Mouse (Mus musculus) urinary bladder, postnatal 25 days (tissue): Measurements from ENCODE around the gene Sgip1.

ENCODE experiments used
- DNase-seq: peaks from one replicate; pipeline ENCODE4 v3.0.0; 2022; ENCODE audit warnings: low spot score

Gene Sgip1

GRCm38 (mm10) chr4:102840956-102841729 is 100.0 kb downstream of the Sgip1 start:
- no peak for DNase-seq

DNA sequence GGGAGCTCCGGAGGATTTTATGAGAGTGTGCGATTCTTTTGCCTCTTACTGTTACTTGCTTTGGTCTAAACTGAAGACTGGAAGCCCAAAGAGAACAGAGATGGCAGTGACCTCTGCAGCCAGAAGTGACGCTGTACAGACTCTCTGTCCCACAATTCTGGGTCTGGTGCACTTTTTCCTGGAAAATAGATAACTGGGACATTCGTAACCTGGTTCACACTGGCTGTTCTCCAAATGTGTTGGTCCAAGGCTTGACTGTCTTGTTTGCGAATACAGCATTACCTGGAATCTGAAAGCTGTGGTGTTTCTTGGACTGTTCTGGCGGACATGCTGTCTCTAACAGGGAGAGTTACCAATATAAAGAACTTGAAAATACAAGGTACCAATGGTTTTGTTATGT is 109.4 kb downstream of the Sgip1 start:
- no peak for DNase-seq

DNA sequence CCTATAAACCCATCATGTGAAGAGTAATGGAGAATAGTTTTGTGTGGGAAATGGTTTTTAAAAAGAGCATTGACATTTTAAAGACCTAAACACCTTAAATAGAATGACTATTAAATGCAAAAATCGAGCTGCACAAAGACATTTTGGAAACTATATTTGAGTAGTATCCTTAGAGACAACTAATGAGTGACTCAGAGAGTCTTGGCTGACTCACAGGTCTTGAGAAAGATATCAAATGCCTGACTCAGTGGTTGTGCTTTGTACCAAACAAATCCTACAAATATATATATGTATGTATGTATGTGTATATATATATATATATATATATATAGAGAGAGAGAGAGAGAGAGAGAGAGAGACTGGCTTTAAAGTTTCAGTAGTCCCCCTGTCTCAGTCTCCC is 110.1 kb downstream of the Sgip1 start:
- no peak for DNase-seq

GRCm38 (mm10) chr4:102852290-102852689 is 111.2 kb downstream of the Sgip1 start:
- DNase-seq, result no peak

GRCm38 (mm10) chr4:102852808-102853207 is 111.7 kb downstream of the Sgip1 start:
- no peak for DNase-seq

DNA sequence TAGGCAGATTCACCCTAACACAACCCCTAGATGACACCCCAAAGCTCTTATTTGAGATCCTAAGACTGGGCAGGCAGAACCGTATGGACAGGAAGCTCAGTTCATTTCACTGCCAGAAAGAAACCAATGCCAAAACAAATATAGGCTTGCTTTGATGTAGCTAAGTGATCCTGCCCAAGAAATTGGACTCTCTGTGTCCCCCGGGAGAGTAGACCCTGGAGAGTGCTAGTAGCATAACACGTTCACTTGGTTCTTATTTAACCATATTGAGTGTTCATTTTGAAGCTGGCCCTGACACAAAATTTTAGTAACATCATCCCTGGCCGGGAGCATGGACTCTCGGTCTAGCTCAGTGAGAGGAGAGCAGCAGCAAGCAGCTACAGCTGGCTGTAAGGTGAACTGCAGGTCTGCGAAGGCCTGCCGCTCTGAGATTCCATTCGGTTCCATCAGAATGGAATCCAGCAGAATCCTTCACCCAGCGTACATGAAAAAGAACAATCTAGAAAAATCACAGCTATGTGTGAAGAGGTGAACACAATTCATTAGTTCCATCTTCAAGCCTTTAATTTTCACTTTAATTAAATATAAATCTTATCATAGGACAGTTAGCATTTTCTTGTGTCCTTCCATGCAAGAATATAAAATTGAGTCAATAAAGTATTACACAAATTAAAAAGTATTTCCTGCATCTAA is 112.4 kb downstream of the Sgip1 start:
- DNase-seq, result no peak

DNA sequence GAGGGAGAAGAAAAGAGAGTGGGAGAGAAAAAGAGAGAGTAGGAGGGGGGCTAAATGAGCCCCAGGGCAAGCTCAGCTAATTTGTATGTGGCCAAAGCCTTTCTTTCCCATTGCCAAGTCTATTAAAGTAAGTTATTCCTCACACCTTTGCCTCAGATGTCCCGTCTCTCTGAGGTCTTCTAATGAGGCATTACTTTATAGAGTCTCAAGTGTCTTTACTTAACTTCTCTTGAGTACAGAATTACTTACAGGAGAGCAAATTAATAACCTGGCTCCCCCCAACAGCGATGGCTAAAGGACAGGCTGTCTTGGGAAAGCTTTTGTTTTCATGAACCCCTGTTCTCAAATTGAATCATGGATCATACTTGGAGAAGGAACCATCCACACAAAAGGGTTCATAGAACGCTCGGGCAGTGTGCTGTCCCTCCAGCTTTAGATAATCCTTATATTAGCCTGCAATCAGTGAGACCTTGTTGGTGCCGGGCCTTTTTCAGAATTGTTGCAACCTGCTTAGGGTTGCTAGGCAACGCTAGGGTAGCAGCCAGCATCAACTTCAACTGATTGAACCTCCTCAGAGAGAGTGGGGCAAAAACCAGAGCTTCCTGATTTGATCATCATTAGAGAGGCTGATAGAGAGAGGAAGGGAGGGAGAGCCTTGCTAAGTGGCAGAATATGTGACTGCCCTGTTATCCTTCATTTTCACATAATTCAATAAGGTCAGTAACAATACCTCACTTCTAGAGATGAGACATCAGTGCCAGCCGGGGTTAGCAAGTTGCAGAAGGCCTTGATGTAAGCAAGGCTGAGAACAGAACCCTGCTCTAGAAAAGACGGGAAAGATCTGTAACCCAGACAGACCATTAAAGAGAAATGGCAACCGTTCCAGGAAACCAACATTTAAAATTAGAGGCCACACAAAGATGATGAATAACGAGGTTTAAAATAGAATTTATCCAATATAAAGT is 114.1 kb downstream of the Sgip1 start:
- DNase-seq, result no peak

- no peak for DNase-seq
These were observed 115.0 kb downstream of the Sgip1 start for GRCm38 (mm10) chr4:102856086-102856485.

DNA sequence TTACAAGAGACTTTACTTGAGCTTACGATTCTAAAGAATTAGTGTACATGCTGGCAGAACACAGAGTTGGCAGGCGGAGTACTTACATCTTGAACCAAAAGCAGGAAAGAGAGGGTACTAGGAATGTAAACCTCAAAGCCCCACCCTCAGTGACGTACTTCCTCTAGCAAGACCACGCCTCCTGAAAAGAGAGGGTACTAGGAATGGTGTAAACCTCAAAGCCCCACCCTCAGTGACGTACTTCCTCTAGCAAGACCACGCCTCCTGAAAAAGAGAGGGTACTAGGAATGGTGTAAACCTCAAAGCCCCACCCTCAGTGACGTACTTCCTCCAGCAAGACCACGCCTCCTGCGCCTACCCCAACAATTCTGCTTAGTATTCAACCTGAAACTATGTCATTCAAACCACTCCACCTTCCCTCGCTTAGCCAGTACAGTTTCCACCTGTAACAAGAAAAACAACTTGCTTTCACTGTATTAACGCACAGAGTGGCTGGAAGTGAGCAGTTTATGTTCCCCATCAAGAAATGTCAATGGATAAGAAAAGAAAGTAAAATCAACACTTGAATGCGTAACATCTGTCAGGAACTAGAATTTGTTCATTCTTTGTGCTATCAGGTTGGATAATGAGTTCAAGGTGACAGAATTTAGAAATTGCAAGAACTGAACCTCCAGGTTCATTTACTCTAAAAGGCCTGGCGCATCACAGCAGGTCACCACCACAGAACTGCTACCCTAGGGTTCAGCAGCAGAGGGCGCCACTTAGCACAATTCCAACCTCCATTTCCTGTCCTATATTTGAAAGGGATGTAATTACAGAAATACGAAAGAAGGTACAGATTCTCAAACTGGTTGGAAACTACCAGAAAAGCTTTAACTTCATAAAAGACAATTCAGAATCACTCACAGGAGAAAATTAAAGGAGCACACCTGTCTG is 118.4 kb downstream of the Sgip1 start:
- DNase-seq, result no peak

DNA sequence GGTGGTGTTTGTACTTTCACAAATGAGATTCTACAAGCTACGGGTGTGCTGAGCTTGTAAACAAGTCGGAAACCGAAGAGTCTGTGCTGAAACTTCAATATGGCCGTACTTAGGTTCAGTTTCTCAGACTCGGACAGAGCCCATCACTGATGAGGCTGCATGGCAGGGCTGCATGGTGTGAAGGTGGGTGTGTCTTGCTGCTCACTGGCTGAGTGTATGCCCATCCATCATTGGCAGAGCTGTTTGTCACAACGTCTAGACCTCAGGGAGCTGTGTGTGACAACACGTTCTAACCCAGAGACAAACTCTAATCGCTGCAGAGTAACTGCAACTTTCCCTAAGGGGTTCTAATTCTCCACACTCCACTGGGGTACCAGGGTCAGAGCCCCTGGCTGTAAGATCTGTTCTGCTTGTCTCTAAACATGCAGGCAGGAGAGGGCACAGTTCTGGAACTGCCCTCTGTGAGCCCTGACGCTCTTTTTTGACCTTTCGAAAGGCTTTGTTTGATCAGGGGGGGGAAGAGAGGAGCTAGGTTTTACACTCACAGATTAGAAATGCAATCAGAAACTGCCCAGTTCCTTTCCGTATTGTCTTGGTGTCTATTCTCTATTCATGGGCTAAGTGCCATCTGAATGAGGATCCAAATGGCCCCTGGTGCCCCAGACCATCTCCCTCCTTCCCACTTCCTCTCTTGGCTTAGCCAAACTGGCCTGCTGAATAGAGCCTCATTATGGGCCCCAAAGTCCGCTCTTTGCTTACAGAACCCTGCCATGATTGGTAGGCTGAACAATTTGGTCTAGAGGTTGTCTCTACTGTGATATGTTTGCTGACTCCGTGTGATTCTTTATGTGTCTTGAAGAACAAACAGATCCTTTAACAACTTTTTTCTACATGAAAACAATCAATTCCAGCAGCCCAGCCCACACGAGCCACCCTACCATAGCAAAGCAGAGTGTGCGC is 121.9 kb downstream of the Sgip1 start:
- DNase-seq, result no peak

- no peak for DNase-seq
These were observed 125.4 kb downstream of the Sgip1 start for GRCm38 (mm10) chr4:102866531-102866930.

GRCm38 (mm10) chr4:102871274-102871673 is 130.2 kb downstream of the Sgip1 start:
- DNase-seq, result no peak

GRCm38 (mm10) chr4:102883142-102883541 is 142.0 kb downstream of the Sgip1 start:
- DNase-seq, result no peak

DNA sequence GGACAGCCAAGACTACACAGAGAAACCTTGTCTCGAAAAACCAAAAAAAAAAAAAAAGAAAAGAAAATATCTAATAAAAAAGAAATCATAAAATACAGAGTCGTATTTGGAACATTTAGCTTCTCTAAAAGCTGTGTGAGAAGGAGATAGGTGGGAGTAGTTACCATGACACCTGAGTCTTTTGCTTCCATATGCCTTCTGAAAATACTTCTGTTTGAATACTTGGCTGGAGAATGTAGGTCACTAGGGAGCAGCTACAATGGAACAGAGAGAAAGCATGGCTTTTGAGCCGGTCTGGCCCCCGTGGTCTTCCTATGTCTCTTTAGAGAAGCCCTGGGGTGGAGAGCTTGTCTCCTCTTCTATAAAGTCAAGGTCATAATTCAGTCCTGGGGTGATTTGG is 143.1 kb downstream of the Sgip1 start:
- no peak for DNase-seq

- DNase-seq, result no peak
These were observed 145.4 kb downstream of the Sgip1 start for GRCm38 (mm10) chr4:102886459-102886858.

GRCm38 (mm10) chr4:102886902-102887301 is 145.8 kb downstream of the Sgip1 start:
- DNase-seq, result no peak

DNA sequence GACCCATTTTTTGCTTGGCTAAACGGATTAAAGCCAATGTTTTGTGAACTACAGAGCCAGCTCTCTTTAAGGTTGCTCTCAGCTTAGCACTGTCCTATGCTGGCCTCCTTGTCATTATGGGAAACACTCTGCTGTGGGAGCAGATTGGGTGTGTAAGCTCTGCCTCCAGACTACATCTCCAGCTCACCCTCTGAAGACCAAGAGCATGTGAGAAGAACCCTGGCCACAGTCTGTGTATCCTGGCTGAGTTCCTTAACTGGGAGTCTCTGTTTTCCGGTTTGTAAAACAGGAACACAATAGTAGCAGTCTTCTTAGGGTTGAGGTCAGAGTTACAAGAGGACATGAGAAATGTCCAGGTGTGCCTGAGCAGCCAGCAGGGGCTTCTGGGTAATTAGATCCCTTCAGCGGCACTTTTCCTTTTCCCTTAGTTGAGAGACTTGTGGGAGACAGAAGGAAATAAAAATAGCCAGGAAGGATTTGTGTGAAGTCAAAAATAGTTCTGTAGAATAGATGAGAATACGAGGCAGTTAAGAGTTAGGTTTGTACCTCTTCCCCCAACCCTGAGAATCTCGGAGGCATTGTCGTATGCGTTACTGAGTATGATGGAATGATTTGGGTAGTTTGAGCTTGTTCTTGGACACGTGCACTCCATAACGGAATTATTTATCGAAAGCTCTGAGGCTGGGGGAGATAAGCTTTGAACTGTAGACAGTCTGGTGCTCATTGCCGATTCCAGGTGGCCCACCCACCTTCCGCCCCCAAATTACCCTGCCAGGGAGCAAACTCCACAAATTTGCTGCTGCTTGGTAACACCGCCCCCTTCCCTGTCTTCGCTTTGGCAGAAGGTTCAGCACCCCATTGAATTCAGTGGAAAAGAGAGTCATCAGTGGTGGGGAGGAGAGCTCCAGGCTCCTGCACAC is 146.9 kb downstream of the Sgip1 start:
- DNase-seq, result no peak

DNA sequence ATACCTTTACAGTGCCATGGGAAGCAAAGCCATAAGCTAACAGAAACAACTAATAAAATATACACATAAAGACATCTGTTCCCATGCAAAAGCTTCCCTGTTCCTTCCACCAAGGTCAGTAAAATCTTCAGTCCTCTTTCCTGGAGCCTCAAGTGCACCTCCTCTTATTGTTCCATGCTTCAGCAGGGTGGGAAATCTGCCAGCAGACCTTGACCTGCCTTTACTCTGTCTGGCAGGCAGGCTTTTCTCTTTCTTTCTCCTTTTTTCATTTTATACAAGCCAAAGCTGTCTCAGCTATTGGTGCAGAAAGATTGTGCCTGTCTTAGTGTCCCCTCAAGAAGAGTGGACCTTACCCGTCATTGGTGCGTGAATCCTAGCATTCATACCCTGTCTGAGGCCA is 154.8 kb downstream of the Sgip1 start:
- DNase-seq, result no peak

GRCm38 (mm10) chr4:102898987-102899386 is 157.9 kb downstream of the Sgip1 start:
- no peak for DNase-seq
